Mouse (Mus musculus): ENCODE measurements around the gene Ppp1r12b. TPM values are rescaled to one million over a fixed set of nuclear protein-coding genes. Genes with fewer than 3 reads are reported as not detected.
"Not testable (repeated sequence)": the region's sequence is repeated elsewhere in the genome, so short reads cannot be mapped to it uniquely, and the experiment has no call there.

The Ppp1r12b gene
- polyA plus RNA-seq, 1 experiment, result 10.4 TPM

GRCm38 (mm10) chr1:134836909-134837480 lies 118.7 kb downstream of the Ppp1r12b start:
- Histone ChIP-seq H3K4me3 (ENCODE audit: low read depth, low read length) (no peak overlapping the region), H3K4me1 (ENCODE audit: control insufficient read depth, insufficient read depth, insufficient read length, low read length) (no peaks in the 10 kb centered on the region), H3K36me3 (ENCODE audit: control insufficient read depth, insufficient read depth, low read length) (peaks cover 20% of the 10 kb centered on the region), H3K27ac (ENCODE audit: insufficient read depth, low read depth, low read length) (no peak overlapping the region), H3K27me3 (ENCODE audit: control insufficient read depth, insufficient read depth, low read length) (no peaks in the 10 kb centered on the region)
- WGBS, result 86% methylated on average over 10 of the region's 10 CpGs
- TF ChIP-seq POLR2A (IDR thresholded peaks at IDR 0.05; ENCODE audit: low read depth, low read length) (no peak), CTCF (IDR thresholded peaks at IDR 0.05; ENCODE audit: extremely low read depth, insufficient read length, insufficient replicate concordance, low read depth, low read length) (no peak)

DNA sequence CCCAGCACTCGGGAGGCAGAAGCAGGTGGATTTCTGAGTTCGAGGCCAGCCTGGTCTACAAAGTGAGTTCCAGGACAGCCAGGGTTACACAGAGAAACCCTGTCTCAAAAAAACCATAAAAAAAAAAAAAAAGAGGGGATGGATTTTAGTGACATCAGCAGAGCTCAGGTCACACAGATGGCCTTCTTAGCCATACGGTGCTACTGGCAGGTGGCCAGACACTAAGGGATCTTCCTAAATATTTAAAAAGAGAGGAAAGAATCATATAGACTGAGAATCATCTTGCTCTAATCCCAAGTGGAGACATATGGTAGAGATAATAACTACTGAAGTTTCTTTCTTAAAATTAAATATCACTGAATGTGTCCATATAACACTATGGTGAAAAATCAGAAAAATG lies 124.9 kb downstream of the Ppp1r12b start:
- not testable (repeated sequence) for H3K4me1 ChIP-seq (ENCODE audit: control insufficient read depth, insufficient read depth, insufficient read length, low read length); H3K4me3 ChIP-seq (ENCODE audit: low read depth, low read length); H3K27ac ChIP-seq (ENCODE audit: insufficient read depth, low read depth, low read length); H3K27me3 ChIP-seq (ENCODE audit: control insufficient read depth, insufficient read depth, low read length)
- H3K36me3 ChIP-seq (ENCODE audit: control insufficient read depth, insufficient read depth, low read length), result peaks cover 18% of the 10 kb centered on the region
- WGBS, result 85% methylated on average over 3 of the region's 3 CpGs

GRCm38 (mm10) chr1:134829635-134830034 lies 126.1 kb downstream of the Ppp1r12b start:
- 83% methylated on average over 4 of the region's 4 CpGs for whole genome bisulfite sequencing
- H3K27ac ChIP-seq (ENCODE audit: insufficient read depth, low read depth, low read length), result no peak overlapping the region
- H3K4me1 ChIP-seq (ENCODE audit: control insufficient read depth, insufficient read depth, insufficient read length, low read length), result no peaks in the 10 kb centered on the region
- H3K36me3 ChIP-seq (ENCODE audit: control insufficient read depth, insufficient read depth, low read length), result peaks cover 8% of the 10 kb centered on the region
- H3K27me3 ChIP-seq (ENCODE audit: control insufficient read depth, insufficient read depth, low read length), result no peaks in the 10 kb centered on the region
- TF ChIP-seq POLR2A (IDR thresholded peaks at IDR 0.05; ENCODE audit: low read depth, low read length) (no peak), CTCF (IDR thresholded peaks at IDR 0.05; ENCODE audit: extremely low read depth, insufficient read length, insufficient replicate concordance, low read depth, low read length) (no peak)
- no peak overlapping the region for H3K4me3 ChIP-seq (ENCODE audit: low read depth, low read length)

DNA sequence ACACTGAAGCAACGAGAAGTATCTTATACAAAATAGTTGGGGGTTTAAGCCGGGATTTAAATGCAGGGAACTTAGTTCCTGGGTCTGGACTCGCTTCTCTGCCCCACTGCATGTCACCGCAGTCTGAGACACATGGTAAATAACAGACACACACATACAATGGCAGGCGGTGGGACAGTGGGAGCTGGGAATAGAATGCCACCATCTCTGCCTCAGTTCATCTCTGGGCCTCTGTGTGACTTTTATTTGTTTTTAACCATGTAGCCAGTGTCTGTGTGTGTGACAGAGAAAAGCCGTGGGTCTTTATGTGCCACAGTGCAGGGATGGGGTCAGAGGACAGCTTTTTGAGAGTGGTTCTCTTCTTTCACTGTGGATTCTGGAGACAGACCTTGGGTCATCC lies 130.8 kb downstream of the Ppp1r12b start:
- TF ChIP-seq POLR2A (IDR thresholded peaks at IDR 0.05; ENCODE audit: low read depth, low read length) (no peak), CTCF (IDR thresholded peaks at IDR 0.05; ENCODE audit: extremely low read depth, insufficient read length, insufficient replicate concordance, low read depth, low read length) (no peak)
- Histone ChIP-seq H3K4me1 (ENCODE audit: control insufficient read depth, insufficient read depth, insufficient read length, low read length) (no peaks in the 10 kb centered on the region), H3K27me3 (ENCODE audit: control insufficient read depth, insufficient read depth, low read length) (no peaks in the 10 kb centered on the region), H3K36me3 (ENCODE audit: control insufficient read depth, insufficient read depth, low read length) (peaks cover 4% of the 10 kb centered on the region; the same call in 1 of the 2 replicates), H3K27ac (ENCODE audit: insufficient read depth, low read depth, low read length) (peak overlapping the region; percentile 55), H3K4me3 (ENCODE audit: low read depth, low read length) (no peak overlapping the region)
- WGBS, result 82% methylated on average over 6 of the region's 6 CpGs

GRCm38 (mm10) chr1:134823842-134824241 lies 131.9 kb downstream of the Ppp1r12b start:
- Histone ChIP-seq H3K27me3 (ENCODE audit: control insufficient read depth, insufficient read depth, low read length) (no peaks in the 10 kb centered on the region), H3K27ac (ENCODE audit: insufficient read depth, low read depth, low read length) (peak overlapping the region; percentile 70), H3K4me1 (ENCODE audit: control insufficient read depth, insufficient read depth, insufficient read length, low read length) (no peaks in the 10 kb centered on the region), H3K4me3 (ENCODE audit: low read depth, low read length) (no peak overlapping the region), H3K36me3 (ENCODE audit: control insufficient read depth, insufficient read depth, low read length) (peaks cover 4% of the 10 kb centered on the region; the same call in 1 of the 2 replicates)
- TF ChIP-seq CTCF (IDR thresholded peaks at IDR 0.05; ENCODE audit: extremely low read depth, insufficient read length, insufficient replicate concordance, low read depth, low read length) (no peak), POLR2A (IDR thresholded peaks at IDR 0.05; ENCODE audit: low read depth, low read length) (no peak)
- WGBS, result 51% methylated on average over 7 of the region's 7 CpGs

DNA sequence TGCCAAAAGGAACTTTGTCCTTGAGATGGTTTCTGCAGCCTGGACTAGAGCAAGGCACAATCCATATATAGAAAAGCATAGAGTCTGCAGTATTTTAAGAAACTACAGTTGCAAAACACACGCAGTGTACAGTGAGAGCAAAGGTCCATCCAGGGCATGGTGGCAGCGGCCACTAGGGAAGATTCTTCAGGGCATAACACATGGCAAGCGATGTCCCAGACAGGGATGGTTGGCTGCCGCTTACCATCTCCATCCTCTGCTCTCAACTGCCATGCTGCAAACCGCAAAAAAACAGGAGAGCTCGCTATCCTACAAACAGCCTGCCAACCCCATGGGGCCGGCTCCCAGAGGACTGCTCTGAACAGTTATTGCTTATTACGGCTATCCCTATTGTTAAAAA lies 132.4 kb downstream of the Ppp1r12b start:
- peaks cover 4% of the 10 kb centered on the region; the same call in 1 of the 2 replicates for H3K36me3 ChIP-seq (ENCODE audit: control insufficient read depth, insufficient read depth, low read length)

GRCm38 (mm10) chr1:134820882-134821281 lies 134.9 kb downstream of the Ppp1r12b start:
- TF ChIP-seq POLR2A (IDR thresholded peaks at IDR 0.05; ENCODE audit: low read depth, low read length) (no peak), CTCF (IDR thresholded peaks at IDR 0.05; ENCODE audit: extremely low read depth, insufficient read length, insufficient replicate concordance, low read depth, low read length) (no peak)
- no peak overlapping the region for H3K4me3 ChIP-seq (ENCODE audit: low read depth, low read length)
- peaks cover 2% of the 10 kb centered on the region; the same call in 1 of the 2 replicates for H3K36me3 ChIP-seq (ENCODE audit: control insufficient read depth, insufficient read depth, low read length)
- H3K27ac ChIP-seq (ENCODE audit: insufficient read depth, low read depth, low read length), result no peak overlapping the region
- H3K27me3 ChIP-seq (ENCODE audit: control insufficient read depth, insufficient read depth, low read length), result no peaks in the 10 kb centered on the region
- 85% methylated on average over 3 of the region's 3 CpGs for WGBS
- H3K4me1 ChIP-seq (ENCODE audit: control insufficient read depth, insufficient read depth, insufficient read length, low read length), result no peaks in the 10 kb centered on the region

More for the DNA sequence above, 132.4 kb downstream of the Ppp1r12b start:
- no peak for TF ChIP-seq POLR2A (IDR thresholded peaks at IDR 0.05; ENCODE audit: low read depth, low read length)
- no peak for TF ChIP-seq CTCF (IDR thresholded peaks at IDR 0.05; ENCODE audit: extremely low read depth, insufficient read length, insufficient replicate concordance, low read depth, low read length)
- Histone ChIP-seq H3K4me1 (ENCODE audit: control insufficient read depth, insufficient read depth, insufficient read length, low read length) (no peaks in the 10 kb centered on the region), H3K27ac (ENCODE audit: insufficient read depth, low read depth, low read length) (0 out of 2 replicates have a peak overlapping the region, but pooled peaks have one; percentile 11), H3K27me3 (ENCODE audit: control insufficient read depth, insufficient read depth, low read length) (no peaks in the 10 kb centered on the region), H3K4me3 (ENCODE audit: low read depth, low read length) (no peak overlapping the region)
- 69% methylated on average over 8 of the region's 8 CpGs for WGBS
